Mouse (Mus musculus): ENCODE measurements at regions not wholly inside any gene's neighbourhood (a gene's known extent, or its start where the extent isn't known, plus 50 kb on each side); places are given as distances from the start of the nearest gene placed in this dataset.

GRCm38 (mm10) chr14:14544236-14544635 lies 143.1 kb downstream of the Olfr721-ps1 start:
- no peak for TF ChIP-seq MAX (IDR thresholded peaks at IDR 0.05; ENCODE audit: low read length)
- TF ChIP-seq POLR2A (IDR thresholded peaks at IDR 0.05; ENCODE audit: low read depth, low read length): no peak
- no peak for TF ChIP-seq EP300 (IDR thresholded peaks at IDR 0.05; ENCODE audit: low read length)
- no peak for TF ChIP-seq ZMIZ1 (IDR thresholded peaks at IDR 0.05; ENCODE audit: low read depth, low read length)
- TF ChIP-seq JUND (conservative IDR thresholded peaks at IDR 0.05; ENCODE audit: low read depth, low read length): no peak
- no peak for TF ChIP-seq CTCF (conservative IDR thresholded peaks at IDR 0.05 in 1 of 2, IDR thresholded peaks at IDR 0.05 in 1 of 2; ENCODE audit: low read depth in 2 of 2, low read length in 2 of 2)
- TF ChIP-seq SMC3 (IDR thresholded peaks at IDR 0.05; ENCODE audit: low read depth, low read length): no peak
- no peak for TF ChIP-seq RCOR1 (conservative IDR thresholded peaks at IDR 0.05; ENCODE audit: low read depth, low read length)
- TF ChIP-seq MEF2A (IDR thresholded peaks at IDR 0.05; ENCODE audit: borderline replicate concordance, low read depth, low read length): no peak
- no peak for TF ChIP-seq NRF1 (IDR thresholded peaks at IDR 0.05; ENCODE audit: low read depth, low read length)
- no peak for TF ChIP-seq MAFK (IDR thresholded peaks at IDR 0.05; ENCODE audit: insufficient replicate concordance, low read length)
- no peak for TF ChIP-seq ZKSCAN1 (IDR thresholded peaks at IDR 0.05; ENCODE audit: borderline replicate concordance, low read depth, low read length)
- TF ChIP-seq TCF12 (IDR thresholded peaks at IDR 0.05; ENCODE audit: low read depth, low read length): no peak
